Mouse (Mus musculus) monocyte, adult 2 months (primary cell): ENCODE results near the gene 4930503B20Rik.
A peak's percentile ranks its signal among the peaks of the same experiment; 100 is the strongest.

Experiments
- DNase-seq, 2 experiments: peaks; one replicate each; pipeline ENCODE4 v3.0.0; 2022; ENCODE audit warnings: low spot score in 2 of 2, low read depth in 1 of 2

Gene 4930503B20Rik

GRCm38 (mm10) chr3:146653692-146654091, 2.6 kb upstream of the 4930503B20Rik start:
- no peak for DNase-seq

GRCm38 (mm10) chr3:146652431-146652830, 1.3 kb upstream of the 4930503B20Rik start:
- no peak for DNase-seq

GRCm38 (mm10) chr3:146650716-146651115, 401 bp downstream of the 4930503B20Rik start:
- DNase-seq, result no peak

- DNase-seq, result no peak
These were observed 1.7 kb downstream of the 4930503B20Rik start for GRCm38 (mm10) chr3:146649311-146649894.

GRCm38 (mm10) chr3:146641818-146642427, 9.2 kb downstream of the 4930503B20Rik start:
- no peak for DNase-seq

- no peak for DNase-seq
These were observed 18.6 kb downstream of the 4930503B20Rik start for GRCm38 (mm10) chr3:146632506-146632905.

- DNase-seq, result no peak
These were observed 22.7 kb downstream of the 4930503B20Rik start for GRCm38 (mm10) chr3:146628227-146628982.

GRCm38 (mm10) chr3:146625766-146626165, 25.4 kb downstream of the 4930503B20Rik start:
- DNase-seq, result no peak

- DNase-seq, result no peak
These were observed 29.2 kb downstream of the 4930503B20Rik start for GRCm38 (mm10) chr3:146621966-146622365.

GRCm38 (mm10) chr3:146620555-146621249, 30.4 kb downstream of the 4930503B20Rik start:
- no peak for DNase-seq

- DNase-seq, result no peak
These were observed 31.0 kb downstream of the 4930503B20Rik start for GRCm38 (mm10) chr3:146620101-146620500.

GRCm38 (mm10) chr3:146618357-146618756, 32.8 kb downstream of the 4930503B20Rik start:
- DNase-seq, result no peak

- DNase-seq, result no peak
These were observed 33.2 kb downstream of the 4930503B20Rik start for GRCm38 (mm10) chr3:146617946-146618345.

- DNase-seq, result peak; percentile 3
These were observed 34.4 kb downstream of the 4930503B20Rik start for GRCm38 (mm10) chr3:146616533-146617283.

- no peak for DNase-seq
These were observed 35.6 kb downstream of the 4930503B20Rik start, which contains the start of gene Dnase2b for GRCm38 (mm10) chr3:146615496-146615895. Gene Dnase2b, minus strand, starts transcription at chr3:146615596.

GRCm38 (mm10) chr3:146611821-146612220, 39.3 kb downstream of the 4930503B20Rik start:
- DNase-seq, result no peak

- no peak for DNase-seq
These were observed 39.9 kb downstream of the 4930503B20Rik start for GRCm38 (mm10) chr3:146611261-146611660.

GRCm38 (mm10) chr3:146610322-146610721, 40.8 kb downstream of the 4930503B20Rik start:
- no peak for DNase-seq

- DNase-seq, result no peak
These were observed 43.7 kb downstream of the 4930503B20Rik start for GRCm38 (mm10) chr3:146607368-146607767.

GRCm38 (mm10) chr3:146604647-146605046, 46.5 kb downstream of the 4930503B20Rik start:
- no peak for DNase-seq

- no peak for DNase-seq
These were observed 48.6 kb downstream of the 4930503B20Rik start for GRCm38 (mm10) chr3:146602531-146602930.
